Mouse (Mus musculus) cerebellum, postnatal 4 days (tissue): ENCODE results near the gene Xkr7.

Experiments
- DNase-seq, 2 experiments: peaks; one replicate each; pipeline ENCODE4 v3.0.0; 2022; ENCODE audit warnings: low spot score in 2 of 2, mixed read lengths in 1 of 2

Gene Xkr7

GRCm38 (mm10) chr2:153070762-153071490 is 39.3 kb downstream of the Xkr7 start:
- peak in 1 of 2 experiments; percentile 39 for DNase-seq

- peak in 1 of 2 experiments; percentile 66 for DNase-seq
Measured at GRCm38 (mm10) chr2:153071491-153072184, 40.0 kb downstream of the Xkr7 start.

- no peak for DNase-seq
Measured at GRCm38 (mm10) chr2:153074651-153075050, 43.0 kb downstream of the Xkr7 start.

- no peak for DNase-seq
Measured at GRCm38 (mm10) chr2:153075961-153076360, 44.3 kb downstream of the Xkr7 start.

GRCm38 (mm10) chr2:153080841-153081523 is 49.3 kb downstream of the Xkr7 start:
- peak; percentile 54 to 82 for DNase-seq

GRCm38 (mm10) chr2:153081866-153082265 is 50.2 kb downstream of the Xkr7 start:
- no peak for DNase-seq

GRCm38 (mm10) chr2:153083275-153083674 is 51.6 kb downstream of the Xkr7 start:
- DNase-seq, result no peak

GRCm38 (mm10) chr2:153083824-153084223 is 52.2 kb downstream of the Xkr7 start:
- no peak for DNase-seq

- DNase-seq, result no peak
Measured at GRCm38 (mm10) chr2:153084261-153084976, 52.8 kb downstream of the Xkr7 start.

- no peak for DNase-seq
Measured at GRCm38 (mm10) chr2:153085556-153085955, 53.9 kb downstream of the Xkr7 start.

GRCm38 (mm10) chr2:153086166-153086565 is 54.5 kb downstream of the Xkr7 start:
- DNase-seq, result no peak

GRCm38 (mm10) chr2:153087091-153087490 is 55.4 kb downstream of the Xkr7 start:
- no peak for DNase-seq

GRCm38 (mm10) chr2:153089316-153089715 is 57.7 kb downstream of the Xkr7 start:
- DNase-seq, result no peak

- DNase-seq, result no peak
Measured at GRCm38 (mm10) chr2:153090551-153091165, 59.0 kb downstream of the Xkr7 start.
